Mouse (Mus musculus) liver, embryonic 16.5 days (tissue): Measurements from ENCODE around the gene Mapkbp1. TPM values are rescaled to one million over a fixed set of nuclear protein-coding genes. Genes with fewer than 3 reads are reported as not detected.

Experiments used
- ATAC-seq: fragments of 200-750 bp; cut with Nextera tagmentation; 2 replicates; pipeline ENCODE4 v1.8.0; 2017; ENCODE audit warnings: low read depth, mild to moderate bottlenecking, moderate number of reproducible peaks, moderate library complexity
- H3K27ac ChIP-seq: fragments of 300-500 bp; sonication (generic); 2 replicates; pipeline ENCODE4 v1.5.1; 2014; ENCODE audit warnings: mild to moderate bottlenecking, low read length
- H3K27me3 ChIP-seq: fragments of 300-500 bp; sonication (generic); 2 replicates; pipeline ENCODE4 v1.6.1; 2014; ENCODE audit warnings: low read depth, low read length, mixed read lengths; ENCODE audit not compliant: control insufficient read depth, insufficient read depth
- H3K36me3 ChIP-seq: fragments of 300-500 bp; sonication (generic); 2 replicates; pipeline ENCODE4 v1.6.1; 2014; ENCODE audit warnings: mild to moderate bottlenecking; ENCODE audit not compliant: control insufficient read depth, insufficient read depth
- H3K4me1 ChIP-seq: fragments of 300-500 bp; sonication (generic); 2 replicates; pipeline ENCODE4 v1.6.1; 2014; ENCODE audit warnings: low read depth, low read length, mixed read lengths; ENCODE audit not compliant: control insufficient read depth
- H3K4me2 ChIP-seq: fragments of 300-500 bp; sonication (generic); 2 replicates; pipeline ENCODE4 v1.6.1; 2014; ENCODE audit warnings: low read depth, low read length, mixed read lengths
- H3K4me3 ChIP-seq: fragments of 300-500 bp; sonication (generic); 2 replicates; pipeline ENCODE4 v1.5.1; 2014; ENCODE audit warnings: low read depth, mild to moderate bottlenecking, low read length
- H3K9ac ChIP-seq: fragments of 300-500 bp; sonication (generic); 2 replicates; pipeline ENCODE4 v1.6.1; 2014; ENCODE audit warnings: low read depth, low read length
- H3K9me3 ChIP-seq: fragments of 300-500 bp; sonication (generic); replicated peaks from 2 replicates; pipeline ENCODE4 v1.6.1; 2016; ENCODE audit warnings: low read length; ENCODE audit not compliant: control insufficient read depth
- WGBS: fragments of 180-500 bp; shearing (Covaris S2); extraction: QIAGEN DNeasy Blood & Tissue Kit; methylation state at CpG from one replicate; pipeline ENCODE4 v1.1.7; 2014; ENCODE audit not compliant: insufficient replicate concordance; 5-methylcytosine and 5-hydroxymethylcytosine counted together
- polyA plus RNA-seq: library from polyadenylated mRNA; unstranded; fragments of >200 nt; fragmentation: Nextera tagmentation; extraction: Ambion mirVana; gene quantifications from 2 replicates; pipeline ENCODE4 v1.2.1, GENCODE M21; 2015

The Mapkbp1 gene
- polyA plus RNA-seq, 1 experiment from 2014 or later: 0.25 TPM

- H3K9ac ChIP-seq: no peak overlapping the region
- H3K27ac ChIP-seq: no peak overlapping the region
- no peaks in the 10 kb centered on the region for H3K9me3 ChIP-seq
- ATAC-seq: no peak
- H3K27me3 ChIP-seq: no peaks in the 10 kb centered on the region
- no peaks in the 10 kb centered on the region for H3K36me3 ChIP-seq
- no peak overlapping the region for H3K4me3 ChIP-seq
- H3K4me2 ChIP-seq: no peak overlapping the region
- 77% methylated on average over 10 of the region's 10 CpGs for WGBS
- H3K4me1 ChIP-seq: no peaks in the 10 kb centered on the region
Observed at GRCm38 (mm10) chr2:120055923-120056322, 83.4 kb downstream of the Mapkbp1 start.

GRCm38 (mm10) chr2:120058818-120059217 is 86.3 kb downstream of the Mapkbp1 start:
- no peak overlapping the region for H3K9ac ChIP-seq
- no peaks in the 10 kb centered on the region for H3K4me1 ChIP-seq
- no peak overlapping the region for H3K4me2 ChIP-seq
- WGBS: 57% methylated on average over 4 of the region's 4 CpGs
- no peaks in the 10 kb centered on the region for H3K9me3 ChIP-seq
- H3K27me3 ChIP-seq: no peaks in the 10 kb centered on the region
- ATAC-seq: no peak
- H3K4me3 ChIP-seq: no peak overlapping the region
- H3K36me3 ChIP-seq: no peaks in the 10 kb centered on the region
- H3K27ac ChIP-seq: no peak overlapping the region

- no peaks in the 10 kb centered on the region for H3K9me3 ChIP-seq
- no peak for ATAC-seq
- no peak overlapping the region for H3K27ac ChIP-seq
- no peak overlapping the region for H3K4me3 ChIP-seq
- H3K9ac ChIP-seq: no peak overlapping the region
- no peaks in the 10 kb centered on the region for H3K27me3 ChIP-seq
- H3K4me2 ChIP-seq: no peak overlapping the region
- H3K4me1 ChIP-seq: no peaks in the 10 kb centered on the region
- 65% methylated on average over 3 of the region's 3 CpGs for WGBS
- H3K36me3 ChIP-seq: no peaks in the 10 kb centered on the region
Observed at GRCm38 (mm10) chr2:120059466-120059865, 87.0 kb downstream of the Mapkbp1 start.

- no peak for ATAC-seq
- H3K4me2 ChIP-seq: no peak overlapping the region
- no peak overlapping the region for H3K27ac ChIP-seq
- WGBS: 54% methylated on average over 6 of the region's 6 CpGs
- no peaks in the 10 kb centered on the region for H3K27me3 ChIP-seq
- H3K4me1 ChIP-seq: no peaks in the 10 kb centered on the region
- no peak overlapping the region for H3K4me3 ChIP-seq
- H3K36me3 ChIP-seq: no peaks in the 10 kb centered on the region
- no peaks in the 10 kb centered on the region for H3K9me3 ChIP-seq
- no peak overlapping the region for H3K9ac ChIP-seq
Observed at GRCm38 (mm10) chr2:120060190-120060589, 87.7 kb downstream of the Mapkbp1 start.

GRCm38 (mm10) chr2:120060651-120061050 is 88.2 kb downstream of the Mapkbp1 start:
- no peaks in the 10 kb centered on the region for H3K36me3 ChIP-seq
- H3K4me2 ChIP-seq: no peak overlapping the region
- H3K9me3 ChIP-seq: no peaks in the 10 kb centered on the region
- H3K4me3 ChIP-seq: no peak overlapping the region
- no peaks in the 10 kb centered on the region for H3K4me1 ChIP-seq
- no peak for ATAC-seq
- H3K27me3 ChIP-seq: no peaks in the 10 kb centered on the region
- H3K9ac ChIP-seq: no peak overlapping the region
- 66% methylated on average over 9 of the region's 9 CpGs for WGBS
- no peak overlapping the region for H3K27ac ChIP-seq

GRCm38 (mm10) chr2:120062248-120062647 is 89.7 kb downstream of the Mapkbp1 start:
- Histone ChIP-seq H3K4me2 (no peak overlapping the region), H3K27ac (no peak overlapping the region), H3K27me3 (no peaks in the 10 kb centered on the region), H3K36me3 (no peaks in the 10 kb centered on the region), H3K9ac (no peak overlapping the region), H3K4me3 (no peak overlapping the region), H3K4me1 (no peaks in the 10 kb centered on the region), H3K9me3 (no peaks in the 10 kb centered on the region)
- WGBS: 67% methylated on average over 8 of the region's 8 CpGs
- no peak for ATAC-seq

GRCm38 (mm10) chr2:120064639-120065038 is 92.1 kb downstream of the Mapkbp1 start:
- WGBS: 54% methylated on average over 6 of the region's 6 CpGs
- no peaks in the 10 kb centered on the region for H3K36me3 ChIP-seq
- H3K27me3 ChIP-seq: no peaks in the 10 kb centered on the region
- no peak overlapping the region for H3K4me2 ChIP-seq
- no peak overlapping the region for H3K9ac ChIP-seq
- no peaks in the 10 kb centered on the region for H3K4me1 ChIP-seq
- ATAC-seq: no peak
- no peaks in the 10 kb centered on the region for H3K9me3 ChIP-seq
- no peak overlapping the region for H3K4me3 ChIP-seq
- H3K27ac ChIP-seq: no peak overlapping the region

- no peaks in the 10 kb centered on the region for H3K9me3 ChIP-seq
- H3K4me3 ChIP-seq: no peak overlapping the region
- H3K4me2 ChIP-seq: no peak overlapping the region
- no peak for ATAC-seq
- H3K27me3 ChIP-seq: no peaks in the 10 kb centered on the region
- no peaks in the 10 kb centered on the region for H3K4me1 ChIP-seq
- H3K9ac ChIP-seq: no peak overlapping the region
- no peaks in the 10 kb centered on the region for H3K36me3 ChIP-seq
- 73% methylated on average over 10 of the region's 10 CpGs for WGBS
- no peak overlapping the region for H3K27ac ChIP-seq
Observed at GRCm38 (mm10) chr2:120065243-120065642, 92.7 kb downstream of the Mapkbp1 start.

GRCm38 (mm10) chr2:120066224-120066623 is 93.7 kb downstream of the Mapkbp1 start:
- no peak overlapping the region for H3K4me3 ChIP-seq
- no peaks in the 10 kb centered on the region for H3K4me1 ChIP-seq
- H3K27me3 ChIP-seq: no peaks in the 10 kb centered on the region
- H3K4me2 ChIP-seq: no peak overlapping the region
- H3K9ac ChIP-seq: no peak overlapping the region
- ATAC-seq: no peak
- H3K27ac ChIP-seq: no peak overlapping the region
- H3K9me3 ChIP-seq: no peaks in the 10 kb centered on the region
- WGBS: 63% methylated on average over 3 of the region's 3 CpGs
- H3K36me3 ChIP-seq: no peaks in the 10 kb centered on the region
